In genomic region chr11:106675201-106675726, GRCm38 (mm10) we compare ENCODE assay signal across 8 mouse cellular contexts.
A peak's percentile ranks its signal among the peaks of the same experiment; 100 is the strongest.
DNase-seq lines count a peak whose midpoint lies in the region; ATAC-seq and TF ChIP-seq lines count a peak whose summit lies in the region.

No protein-coding gene starts in this region.

- H3K27ac ChIP-seq in layer of hippocampus, adult 2 months, result peak overlapping the region; percentile 86
- H3K27ac ChIP-seq in embryonic facial prominence, embryonic 10.5 days (replicated peaks), result peak overlapping the region; percentile 83
- H3K27ac ChIP-seq in heart, embryonic 12.5 days (ENCODE audit: poor library complexity, severe bottlenecking), result peak overlapping the region; percentile 85

- no peaks in the 10 kb centered on the region for H3K27me3 ChIP-seq in embryonic facial prominence, embryonic 10.5 days (replicated peaks; ENCODE audit: low read depth, poor library complexity, severe bottlenecking)
- H3K27me3 ChIP-seq in heart, embryonic 12.5 days (replicated peaks), result no peaks in the 10 kb centered on the region

- H3K4me3 ChIP-seq in layer of hippocampus, adult 2 months, result no peak overlapping the region
- peak overlapping the region; percentile 37; the same call in 1 of the 2 replicates for H3K4me3 ChIP-seq in embryonic facial prominence, embryonic 10.5 days
- H3K4me3 ChIP-seq in heart, embryonic 12.5 days, result no peak overlapping the region

- H3K9ac ChIP-seq in heart, embryonic 12.5 days, result no peak overlapping the region

- no peak for ATAC-seq in heart, embryonic 12.5 days (ENCODE audit: insufficient number of reproducible peaks, low FRiP score)

- DNase-seq in layer of hippocampus, adult 2 months (ENCODE audit: low spot score in 2 of 2), result no peak
- no peak for DNase-seq in layer of hippocampus, adult 8-10 months (ENCODE audit: low spot score in 2 of 2)
- DNase-seq in embryonic facial prominence, embryonic 10.5 days (ENCODE audit: low spot score), result no peak
- peak; percentile 65 for DNase-seq in kidney, adult 9 months
- DNase-seq in lung, postnatal 14 days, result peak; percentile 66
- DNase-seq in thymus, postnatal 25 days, result peak; percentile 46
- DNase-seq in Muller cell, postnatal 12 days (ENCODE audit: inconsistent ontology term), result no peak

- no peaks in the 10 kb centered on the region for H3K36me3 ChIP-seq in embryonic facial prominence, embryonic 10.5 days (replicated peaks)
- H3K36me3 ChIP-seq in heart, embryonic 12.5 days, result no peaks in the 10 kb centered on the region

- no peaks in the 10 kb centered on the region for H3K9me3 ChIP-seq in embryonic facial prominence, embryonic 10.5 days
- H3K9me3 ChIP-seq in heart, embryonic 12.5 days (replicated peaks), result no peaks in the 10 kb centered on the region

- TF ChIP-seq CTCF in layer of hippocampus, adult 2 months (conservative IDR thresholded peaks at IDR 0.05), result no peak

- H3K4me1 ChIP-seq in embryonic facial prominence, embryonic 10.5 days, result peaks cover 40% of the 10 kb centered on the region
- H3K4me1 ChIP-seq in heart, embryonic 12.5 days (replicated peaks), result peaks cover 80% of the 10 kb centered on the region

- 64% methylated on average over 10 of the region's 10 CpGs for WGBS in embryonic facial prominence, embryonic 10.5 days
- WGBS in heart, embryonic 12.5 days, result 44% methylated on average over 10 of the region's 10 CpGs

- peak overlapping the region; percentile 59 for H3K4me2 ChIP-seq in heart, embryonic 12.5 days

Comparison
In these comparisons a context has a peak if more than half of its experiments do, and no peak if none do; other contexts are left out.
1. DNase-seq: peak in kidney, adult 9 months (single experiment), lung, postnatal 14 days (single experiment) and thymus, postnatal 25 days (single experiment); none in layer of hippocampus, adult 2 months (0 of 2), layer of hippocampus, adult 8-10 months (0 of 2), embryonic facial prominence, embryonic 10.5 days (single experiment) and Muller cell, postnatal 12 days (single experiment).
2. Peak in every context shown above with its lines, with median percentiles within 50 percentile points of each other: H3K27ac ChIP-seq.